Mouse (Mus musculus) neural tube, embryonic 12.5 days (tissue): Measurements from ENCODE around the gene Ezh1. TPM values are rescaled to one million over a fixed set of nuclear protein-coding genes. Genes with fewer than 3 reads are reported as not detected.
A peak's percentile ranks its signal among the peaks of the same experiment; 100 is the strongest.

Experiments used
- ATAC-seq: fragments of 200-750 bp; cut with Nextera tagmentation; 2 replicates; pipeline ENCODE4 v1.8.0; 2017; ENCODE audit warnings: low read depth, mild to moderate bottlenecking, moderate TSS enrichment, moderate library complexity; ENCODE audit not compliant: low FRiP score
- H3K27ac ChIP-seq: fragments of 300-500 bp; sonication (generic); 2 replicates; pipeline ENCODE4 v1.5.1; 2016
- H3K27me3 ChIP-seq: fragments of 300-500 bp; sonication (generic); replicated peaks from 2 replicates; pipeline ENCODE4 v1.6.1; 2016; ENCODE audit warnings: mild to moderate bottlenecking
- H3K36me3 ChIP-seq: fragments of 300-500 bp; sonication (generic); 2 replicates; pipeline ENCODE4 v1.6.1; 2016; ENCODE audit warnings: mild to moderate bottlenecking
- H3K4me1 ChIP-seq: fragments of 300-500 bp; sonication (generic); 2 replicates; pipeline ENCODE4 v1.6.1; 2016
- H3K4me2 ChIP-seq: fragments of 300-500 bp; sonication (generic); replicated peaks from 2 replicates; pipeline ENCODE4 v1.6.1; 2016; ENCODE audit warnings: mild to moderate bottlenecking
- H3K4me3 ChIP-seq: fragments of 300-500 bp; sonication (generic); 2 replicates; pipeline ENCODE4 v1.5.1; 2016
- H3K9ac ChIP-seq: fragments of 300-500 bp; sonication (generic); 2 replicates; pipeline ENCODE4 v1.6.1; 2016; ENCODE audit warnings: mild to moderate bottlenecking
- H3K9me3 ChIP-seq: fragments of 300-500 bp; sonication (generic); 2 replicates; pipeline ENCODE4 v1.6.1; 2016; ENCODE audit warnings: mild to moderate bottlenecking
- WGBS: fragments of 180-500 bp; shearing (Covaris S2); methylation state at CpG from one replicate; pipeline ENCODE4 v1.1.7; 2016; 5-methylcytosine and 5-hydroxymethylcytosine counted together
- polyA plus RNA-seq: library from polyadenylated mRNA; unstranded; fragments of >200 nt; fragmentation: Nextera tagmentation; extraction: Ambion mirVana; gene quantifications from 2 replicates; pipeline ENCODE4 v1.2.1, GENCODE M21; 2016

Gene Ezh1
- polyA plus RNA-seq, 1 experiment from 2014 or later: 14.3 TPM

- Histone ChIP-seq H3K4me2 (peak overlapping the region; percentile 95), H3K27me3 (peaks cover 36% of the 10 kb centered on the region), H3K27ac (no peak overlapping the region), H3K4me3 (no peak overlapping the region), H3K9me3 (no peaks in the 10 kb centered on the region), H3K36me3 (peaks cover 7% of the 10 kb centered on the region; the same call in 1 of the 2 replicates), H3K4me1 (peaks cover 54% of the 10 kb centered on the region), H3K9ac (no peak overlapping the region; the same call in 1 of the 2 replicates)
- 29% methylated on average over 6 of the region's 6 CpGs for WGBS
- no peak for ATAC-seq
Observed at GRCm38 (mm10) chr11:101259261-101259712, 33.0 kb upstream of the Ezh1 start.

GRCm38 (mm10) chr11:101255826-101256775, 29.8 kb upstream of the Ezh1 start:
- Histone ChIP-seq H3K9ac (no peak overlapping the region), H3K4me1 (peaks cover 39% of the 10 kb centered on the region), H3K4me3 (no peak overlapping the region), H3K27me3 (peaks cover 4% of the 10 kb centered on the region; the same call in 1 of the 2 replicates), H3K27ac (no peak overlapping the region), H3K4me2 (no peak overlapping the region), H3K9me3 (no peaks in the 10 kb centered on the region), H3K36me3 (peaks cover 7% of the 10 kb centered on the region; the same call in 1 of the 2 replicates)
- no peak for ATAC-seq
- 90% methylated on average over 13 of the region's 13 CpGs for WGBS

- Histone ChIP-seq H3K27ac (peak within 1 kb of the TSS; percentile 84), H3K27me3 (no peaks in the 10 kb centered on the region), H3K4me3 (peak within 1 kb of the TSS; percentile 94), H3K36me3 (peaks cover 6% of the 10 kb centered on the region; the same call in 1 of the 2 replicates), H3K4me2 (peak within 1 kb of the TSS; percentile 94), H3K9me3 (no peaks in the 10 kb centered on the region), H3K9ac (peak within 1 kb of the TSS; percentile 87), H3K4me1 (peaks cover 16% of the 10 kb centered on the region)
- WGBS: 0% methylated on average over 40 of the region's 40 CpGs
- peak; percentile 70; the same call in 1 of the 2 replicates for ATAC-seq
Observed at GRCm38 (mm10) chr11:101253613-101254389, 27.5 kb upstream of the Ezh1 start, which contains the start of gene Vps25. Gene Vps25 (plus strand): TSS chr11:101253707.

GRCm38 (mm10) chr11:101252941-101253340, 26.7 kb upstream of the Ezh1 start:
- H3K27ac ChIP-seq: no peak overlapping the region
- H3K4me1 ChIP-seq: peaks cover 12% of the 10 kb centered on the region
- ATAC-seq: no peak
- H3K4me3 ChIP-seq: peak overlapping the region; percentile 94
- WGBS: 16% methylated on average over 7 of the region's 7 CpGs
- 0 out of 2 replicates have a peak, but pooled peaks cover 3% of the 10 kb centered on the region for H3K36me3 ChIP-seq
- no peaks in the 10 kb centered on the region for H3K9me3 ChIP-seq
- H3K4me2 ChIP-seq: peak overlapping the region; percentile 94
- H3K9ac ChIP-seq: peak overlapping the region; percentile 87
- H3K27me3 ChIP-seq: peaks cover 4% of the 10 kb centered on the region; the same call in 1 of the 2 replicates

GRCm38 (mm10) chr11:101251031-101251430, 24.8 kb upstream of the Ezh1 start:
- 78% methylated on average over 2 of the region's 2 CpGs for WGBS
- Histone ChIP-seq H3K4me1 (peaks cover 20% of the 10 kb centered on the region), H3K9ac (no peak overlapping the region), H3K27ac (no peak overlapping the region), H3K4me3 (no peak overlapping the region), H3K9me3 (no peaks in the 10 kb centered on the region), H3K4me2 (no peak overlapping the region), H3K27me3 (peaks cover 17% of the 10 kb centered on the region), H3K36me3 (no peaks in the 10 kb centered on the region; the same call in 1 of the 2 replicates)
- ATAC-seq: no peak

- Histone ChIP-seq H3K27ac (no peak overlapping the region), H3K9me3 (no peaks in the 10 kb centered on the region), H3K4me1 (peaks cover 19% of the 10 kb centered on the region), H3K4me3 (0 out of 2 replicates have a peak overlapping the region, but pooled peaks have one; percentile 5), H3K36me3 (no peaks in the 10 kb centered on the region; the same call in 1 of the 2 replicates), H3K9ac (no peak overlapping the region), H3K4me2 (no peak overlapping the region), H3K27me3 (peaks cover 32% of the 10 kb centered on the region)
- ATAC-seq: no peak
- 39% methylated on average over 14 of the region's 14 CpGs for WGBS
Observed at GRCm38 (mm10) chr11:101248258-101248994, 22.2 kb upstream of the Ezh1 start.

- Histone ChIP-seq H3K27me3 (peaks cover 32% of the 10 kb centered on the region), H3K9ac (no peak overlapping the region), H3K36me3 (no peaks in the 10 kb centered on the region; the same call in 1 of the 2 replicates), H3K4me1 (peaks cover 15% of the 10 kb centered on the region), H3K27ac (no peak overlapping the region), H3K9me3 (no peaks in the 10 kb centered on the region), H3K4me3 (no peak overlapping the region), H3K4me2 (peak overlapping the region; percentile 98)
- ATAC-seq: no peak
- WGBS: 83% methylated on average over 6 of the region's 6 CpGs
Observed at GRCm38 (mm10) chr11:101247521-101248030, 21.3 kb upstream of the Ezh1 start.

GRCm38 (mm10) chr11:101246702-101247012, 20.4 kb upstream of the Ezh1 start:
- H3K4me3 ChIP-seq: peak overlapping the region; percentile 61
- no peaks in the 10 kb centered on the region for H3K9me3 ChIP-seq
- H3K4me2 ChIP-seq: peak overlapping the region; percentile 98
- 6% methylated on average over 7 of the region's 7 CpGs for WGBS
- no peak overlapping the region for H3K27ac ChIP-seq
- H3K9ac ChIP-seq: peak overlapping the region; percentile 72; the same call in 1 of the 2 replicates
- no peaks in the 10 kb centered on the region; the same call in 1 of the 2 replicates for H3K36me3 ChIP-seq
- peaks cover 32% of the 10 kb centered on the region for H3K27me3 ChIP-seq
- peaks cover 15% of the 10 kb centered on the region for H3K4me1 ChIP-seq
- 0 out of 2 replicates have a peak, but pooled peaks have one; percentile 13 for ATAC-seq

GRCm38 (mm10) chr11:101245855-101246701, 19.8 kb upstream of the Ezh1 start, which contains the start of gene Ramp2:
Gene Ramp2 (plus strand): TSS chr11:101246028.
- ATAC-seq: peak; percentile 48; the same call in 1 of the 2 replicates

GRCm38 (mm10) chr11:101245071-101245470, 18.8 kb upstream of the Ezh1 start:
- WGBS: 36% methylated on average over 4 of the region's 4 CpGs
- no peak overlapping the region for H3K4me2 ChIP-seq
- no peak for ATAC-seq
- no peaks in the 10 kb centered on the region; the same call in 1 of the 2 replicates for H3K36me3 ChIP-seq
- peaks cover 15% of the 10 kb centered on the region for H3K4me1 ChIP-seq
- H3K9ac ChIP-seq: no peak overlapping the region
- H3K9me3 ChIP-seq: no peaks in the 10 kb centered on the region
- no peak overlapping the region for H3K27ac ChIP-seq
- no peak overlapping the region for H3K4me3 ChIP-seq
- H3K27me3 ChIP-seq: peaks cover 32% of the 10 kb centered on the region

More at GRCm38 (mm10) chr11:101245855-101246701, 19.8 kb upstream of the Ezh1 start, which contains the start of gene Ramp2:
- Histone ChIP-seq H3K36me3 (no peaks in the 10 kb centered on the region; the same call in 1 of the 2 replicates), H3K27me3 (peaks cover 32% of the 10 kb centered on the region), H3K4me1 (peaks cover 15% of the 10 kb centered on the region), H3K4me3 (peak within 1 kb of the TSS; percentile 61), H3K4me2 (peak within 1 kb of the TSS; percentile 98), H3K9me3 (no peaks in the 10 kb centered on the region), H3K27ac (no peak within 1 kb of the TSS), H3K9ac (peak within 1 kb of the TSS; percentile 72)
- WGBS: under 1% methylated on average over 62 of the region's 63 CpGs
